Mouse (Mus musculus): ENCODE measurements around the gene Gm9573.

- TF ChIP-seq POLR2A (IDR thresholded peaks at IDR 0.05; ENCODE audit: borderline replicate concordance, low read depth, low read length) = no peak
- TF ChIP-seq CTCF (IDR thresholded peaks at IDR 0.05; ENCODE audit: low read depth, low read length) = no peak
These were observed 12.2 kb upstream of the Gm9573 start for GRCm38 (mm10) chr17:35638475-35639190.
